Mouse (Mus musculus) midbrain, embryonic 12.5 days (tissue): ENCODE measurements around the gene Tcf7. TPM values are rescaled to one million over a fixed set of nuclear protein-coding genes. Genes with fewer than 3 reads are reported as not detected.

Experiments used
- ATAC-seq: fragments of 200-750 bp; cut with Nextera tagmentation; 2 replicates; pipeline ENCODE4 v1.8.0; 2017; ENCODE audit warnings: low read depth, moderate TSS enrichment, moderate library complexity; ENCODE audit not compliant: low FRiP score
- H3K27ac ChIP-seq: fragments of 300-500 bp; sonication (generic); replicated peaks from 2 replicates; pipeline ENCODE4 v1.5.1; 2016; ENCODE audit warnings: mild to moderate bottlenecking
- H3K27me3 ChIP-seq: fragments of 300-500 bp; sonication (generic); 2 replicates; pipeline ENCODE4 v1.6.1; 2016; ENCODE audit warnings: mild to moderate bottlenecking
- H3K36me3 ChIP-seq: fragments of 300-500 bp; sonication (generic); 2 replicates; pipeline ENCODE4 v1.6.1; 2016
- H3K4me1 ChIP-seq: fragments of 300-500 bp; sonication (generic); 2 replicates; pipeline ENCODE4 v1.6.1; 2016
- H3K4me2 ChIP-seq: fragments of 300-500 bp; sonication (generic); replicated peaks from 2 replicates; pipeline ENCODE4 v1.6.1; 2016; ENCODE audit warnings: mild to moderate bottlenecking, moderate library complexity
- H3K4me3 ChIP-seq: fragments of 300-500 bp; sonication (generic); 2 replicates; pipeline ENCODE4 v1.5.1; 2016; ENCODE audit warnings: mild to moderate bottlenecking
- H3K9ac ChIP-seq: fragments of 300-500 bp; sonication (generic); replicated peaks from 2 replicates; pipeline ENCODE4 v1.6.1; 2016; ENCODE audit warnings: mild to moderate bottlenecking, moderate library complexity
- H3K9me3 ChIP-seq: fragments of 300-500 bp; sonication (generic); 2 replicates; pipeline ENCODE4 v1.6.1; 2016; ENCODE audit warnings: mild to moderate bottlenecking
- WGBS: fragments of 180-500 bp; shearing (Covaris S2); methylation state at CpG from one replicate; pipeline ENCODE4 v1.1.7; 2016; 5-methylcytosine and 5-hydroxymethylcytosine counted together
- polyA plus RNA-seq: library from polyadenylated mRNA; unstranded; fragments of >200 nt; fragmentation: Nextera tagmentation; extraction: Ambion mirVana; gene quantifications from 2 replicates; pipeline ENCODE4 v1.2.1, GENCODE M21; 2016

Tcf7 gene
- polyA plus RNA-seq, 1 experiment from 2014 or later, result 7.8 TPM

DNA sequence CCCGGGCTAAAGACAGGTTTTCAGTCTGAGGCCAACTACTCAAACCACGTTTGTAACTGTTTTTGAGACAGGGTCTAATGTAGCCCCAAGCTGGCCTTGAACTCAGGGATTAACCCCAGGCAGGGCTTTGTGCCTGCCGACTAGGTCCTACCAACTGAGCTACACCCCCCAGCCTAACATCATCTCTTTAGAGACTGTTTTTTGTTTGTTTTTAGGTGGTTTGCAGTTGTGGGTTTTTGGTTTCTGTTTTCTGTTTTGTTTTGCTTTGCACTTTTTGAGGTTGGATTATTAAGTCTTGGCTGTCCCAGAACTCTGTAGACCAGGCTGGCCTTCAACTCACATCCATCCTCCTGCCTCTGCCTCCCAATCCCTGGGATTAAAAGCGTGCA lies 8.9 kb downstream of the Tcf7 start:
- 0 out of 2 replicates have a peak, but pooled peaks cover 3% of the 10 kb centered on the region for H3K4me1 ChIP-seq
- no peaks in the 10 kb centered on the region for H3K36me3 ChIP-seq
- no peaks in the 10 kb centered on the region for H3K27me3 ChIP-seq
- no peak overlapping the region for H3K4me2 ChIP-seq
- no peaks in the 10 kb centered on the region for H3K9me3 ChIP-seq
- no peak overlapping the region for H3K27ac ChIP-seq
- ATAC-seq, result no peak
- H3K9ac ChIP-seq, result no peak overlapping the region
- WGBS, result 79% methylated on average over 4 of the region's 4 CpGs
- no peak overlapping the region for H3K4me3 ChIP-seq

- 84% methylated on average over 11 of the region's 11 CpGs for WGBS
- 0 out of 2 replicates have a peak, but pooled peaks cover 3% of the 10 kb centered on the region for H3K4me1 ChIP-seq
- ATAC-seq, result no peak
Observed at GRCm38 (mm10) chr11:52273183-52273941, 9.5 kb downstream of the Tcf7 start.

DNA sequence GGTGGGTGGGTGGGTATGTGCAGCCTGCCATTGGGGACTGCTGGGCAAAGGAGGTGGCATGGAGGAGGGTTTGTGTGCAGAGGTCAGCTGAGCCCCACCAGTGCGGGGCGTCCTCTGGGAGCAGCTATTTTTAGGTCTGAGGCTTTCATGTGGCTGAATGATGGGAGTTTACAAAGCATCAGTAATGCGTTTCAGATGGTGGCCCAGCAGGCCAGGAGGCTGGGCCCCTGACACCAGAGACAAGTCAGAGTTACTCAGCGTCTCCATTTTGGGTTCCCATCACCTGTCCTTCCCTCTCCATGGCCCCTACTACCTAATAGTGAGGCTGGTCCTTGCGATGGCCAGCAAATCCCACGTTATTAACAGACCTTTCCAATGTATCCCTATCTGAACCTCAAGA lies 10.2 kb downstream of the Tcf7 start:
- no peak overlapping the region for H3K4me2 ChIP-seq

More at GRCm38 (mm10) chr11:52273183-52273941, 9.5 kb downstream of the Tcf7 start:
- H3K9ac ChIP-seq, result no peak overlapping the region
- H3K9me3 ChIP-seq, result no peaks in the 10 kb centered on the region
- no peak overlapping the region for H3K4me2 ChIP-seq
- H3K4me3 ChIP-seq, result no peak overlapping the region
- H3K27me3 ChIP-seq, result no peaks in the 10 kb centered on the region
- H3K27ac ChIP-seq, result no peak overlapping the region
- no peaks in the 10 kb centered on the region for H3K36me3 ChIP-seq

DNA sequence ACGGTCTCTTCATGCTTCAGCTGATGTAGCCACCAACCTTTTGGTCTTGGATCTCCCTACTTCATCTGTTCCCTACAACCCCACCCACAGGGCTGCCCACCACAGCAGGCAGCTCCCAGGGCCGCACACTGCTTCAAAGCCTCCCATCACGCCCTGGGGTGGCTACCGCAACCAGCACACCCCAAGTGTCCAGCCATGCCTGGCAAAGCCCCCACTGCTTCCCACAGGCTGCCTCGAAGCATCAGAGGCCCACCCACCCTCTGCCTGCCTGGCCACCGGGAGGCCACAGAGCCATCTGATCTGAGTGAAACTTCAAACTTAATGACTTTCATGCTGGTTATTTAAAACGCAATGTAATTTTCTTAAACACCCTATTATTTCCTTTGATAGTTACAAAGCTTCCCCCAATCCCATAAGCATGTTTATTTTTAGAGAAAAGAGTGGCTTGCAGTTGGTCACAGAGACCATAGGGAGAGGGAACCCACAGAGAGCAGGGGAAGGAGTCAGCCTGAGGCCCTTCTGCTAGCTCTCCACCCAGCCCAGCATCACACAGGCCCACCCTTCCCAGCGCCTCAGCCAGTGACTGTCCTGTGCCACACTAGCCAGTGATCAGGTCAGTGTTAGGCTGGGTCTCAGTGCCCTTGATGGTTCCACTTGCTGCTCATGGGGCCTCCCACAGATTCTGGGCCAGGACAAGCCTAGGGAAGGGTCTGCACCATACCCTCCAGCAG lies 10.9 kb downstream of the Tcf7 start:
- no peak overlapping the region for H3K27ac ChIP-seq
- no peaks in the 10 kb centered on the region for H3K9me3 ChIP-seq
- H3K36me3 ChIP-seq, result no peaks in the 10 kb centered on the region
- no peak overlapping the region for H3K4me3 ChIP-seq
- no peaks in the 10 kb centered on the region for H3K27me3 ChIP-seq
- no peak overlapping the region for H3K9ac ChIP-seq
- 79% methylated on average over 8 of the region's 8 CpGs for WGBS
- H3K4me2 ChIP-seq, result no peak overlapping the region
- no peak for ATAC-seq
- 0 out of 2 replicates have a peak, but pooled peaks cover 3% of the 10 kb centered on the region for H3K4me1 ChIP-seq

More for the DNA sequence above, 10.2 kb downstream of the Tcf7 start:
- H3K4me3 ChIP-seq, result no peak overlapping the region
- H3K36me3 ChIP-seq, result no peaks in the 10 kb centered on the region
- H3K27ac ChIP-seq, result no peak overlapping the region
- H3K27me3 ChIP-seq, result no peaks in the 10 kb centered on the region
- 76% methylated on average over 6 of the region's 6 CpGs for WGBS
- no peak for ATAC-seq
- no peak overlapping the region for H3K9ac ChIP-seq
- 0 out of 2 replicates have a peak, but pooled peaks cover 3% of the 10 kb centered on the region for H3K4me1 ChIP-seq
- H3K9me3 ChIP-seq, result no peaks in the 10 kb centered on the region

- 0 out of 2 replicates have a peak, but pooled peaks cover 3% of the 10 kb centered on the region for H3K4me1 ChIP-seq
- no peak overlapping the region for H3K4me2 ChIP-seq
- no peak overlapping the region for H3K4me3 ChIP-seq
- 86% methylated on average over 6 of the region's 6 CpGs for WGBS
- H3K9me3 ChIP-seq, result no peaks in the 10 kb centered on the region
- no peak for ATAC-seq
- H3K36me3 ChIP-seq, result no peaks in the 10 kb centered on the region
- H3K27me3 ChIP-seq, result no peaks in the 10 kb centered on the region
- H3K9ac ChIP-seq, result no peak overlapping the region
- no peak overlapping the region for H3K27ac ChIP-seq
Observed at GRCm38 (mm10) chr11:52269841-52270240, 13.0 kb downstream of the Tcf7 start.

GRCm38 (mm10) chr11:52268104-52268835 lies 14.5 kb downstream of the Tcf7 start:
- H3K4me1 ChIP-seq, result 0 out of 2 replicates have a peak, but pooled peaks cover 3% of the 10 kb centered on the region
- H3K27ac ChIP-seq, result no peak overlapping the region
- H3K9me3 ChIP-seq, result no peaks in the 10 kb centered on the region
- no peaks in the 10 kb centered on the region for H3K27me3 ChIP-seq
- H3K4me2 ChIP-seq, result no peak overlapping the region
- 63% methylated on average over 7 of the region's 7 CpGs for WGBS
- no peak overlapping the region for H3K9ac ChIP-seq
- H3K36me3 ChIP-seq, result no peaks in the 10 kb centered on the region
- ATAC-seq, result no peak
- no peak overlapping the region for H3K4me3 ChIP-seq

GRCm38 (mm10) chr11:52267271-52267670 lies 15.5 kb downstream of the Tcf7 start:
- Histone ChIP-seq H3K9ac (no peak overlapping the region), H3K4me2 (no peak overlapping the region), H3K4me3 (no peak overlapping the region), H3K27me3 (no peaks in the 10 kb centered on the region), H3K9me3 (no peaks in the 10 kb centered on the region), H3K36me3 (0 out of 2 replicates have a peak, but pooled peaks cover 3% of the 10 kb centered on the region), H3K27ac (no peak overlapping the region), H3K4me1 (0 out of 2 replicates have a peak, but pooled peaks cover 3% of the 10 kb centered on the region)
- no peak for ATAC-seq
- WGBS, result 84% methylated on average over 5 of the region's 5 CpGs

GRCm38 (mm10) chr11:52265616-52266307 lies 17.1 kb downstream of the Tcf7 start:
- H3K9ac ChIP-seq, result no peak overlapping the region
- H3K4me1 ChIP-seq, result no peaks in the 10 kb centered on the region
- no peak overlapping the region for H3K4me2 ChIP-seq
- no peaks in the 10 kb centered on the region for H3K27me3 ChIP-seq
- 81% methylated on average over 12 of the region's 12 CpGs for WGBS
- H3K36me3 ChIP-seq, result 0 out of 2 replicates have a peak, but pooled peaks cover 4% of the 10 kb centered on the region
- no peak for ATAC-seq
- no peak overlapping the region for H3K27ac ChIP-seq
- no peaks in the 10 kb centered on the region for H3K9me3 ChIP-seq
- no peak overlapping the region for H3K4me3 ChIP-seq

DNA sequence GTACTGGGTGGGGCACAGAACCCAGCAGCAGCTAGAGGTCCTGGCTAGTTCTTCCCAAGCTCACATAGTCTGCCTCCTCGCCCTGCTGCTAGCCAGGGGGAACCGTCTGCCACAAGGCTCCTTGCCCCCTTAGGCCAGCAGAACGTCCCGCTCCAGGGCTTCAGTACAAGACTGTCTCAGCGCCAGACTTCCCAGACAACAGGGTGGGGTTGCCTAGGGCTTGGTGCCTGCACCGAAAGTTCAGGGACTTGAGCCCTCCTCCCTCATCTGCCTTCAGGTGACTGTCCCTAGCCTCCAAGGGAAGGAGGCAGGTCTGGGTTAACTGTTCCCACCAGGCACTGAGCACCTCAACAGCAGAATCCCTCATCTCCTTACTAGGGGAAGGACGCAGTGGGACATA lies 17.9 kb downstream of the Tcf7 start:
- H3K9ac ChIP-seq, result no peak overlapping the region
- no peak overlapping the region for H3K4me2 ChIP-seq
- no peak for ATAC-seq
- H3K4me1 ChIP-seq, result no peaks in the 10 kb centered on the region
- 84% methylated on average over 7 of the region's 7 CpGs for WGBS
- no peak overlapping the region for H3K27ac ChIP-seq
- no peaks in the 10 kb centered on the region for H3K9me3 ChIP-seq
- 0 out of 2 replicates have a peak, but pooled peaks cover 4% of the 10 kb centered on the region for H3K36me3 ChIP-seq
- no peaks in the 10 kb centered on the region for H3K27me3 ChIP-seq
- H3K4me3 ChIP-seq, result no peak overlapping the region

GRCm38 (mm10) chr11:52262338-52262737 lies 20.5 kb downstream of the Tcf7 start:
- no peaks in the 10 kb centered on the region for H3K9me3 ChIP-seq
- WGBS, result 90% methylated on average over 11 of the region's 11 CpGs

DNA sequence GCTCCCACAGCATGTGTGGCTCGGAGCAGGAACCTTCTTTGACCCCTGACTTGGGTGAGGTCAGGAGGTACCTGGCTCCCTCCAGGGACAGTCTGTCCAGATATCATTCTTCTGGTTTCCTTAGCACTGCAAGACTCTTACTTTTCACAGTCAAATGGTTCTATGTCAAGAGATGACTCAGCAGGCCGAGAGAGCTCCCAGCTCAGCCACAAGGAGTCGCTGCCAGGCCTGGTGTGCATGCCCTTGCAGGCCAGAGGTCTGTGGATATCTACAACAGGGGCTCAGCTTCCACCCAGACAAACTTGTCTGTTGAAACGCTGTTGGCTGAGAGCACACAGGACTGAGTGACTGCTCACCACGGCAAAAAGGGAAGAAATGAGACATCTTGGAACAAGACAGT lies 20.9 kb downstream of the Tcf7 start:
- ATAC-seq, result no peak
- Histone ChIP-seq H3K4me2 (no peak overlapping the region), H3K4me1 (no peaks in the 10 kb centered on the region), H3K27me3 (no peaks in the 10 kb centered on the region), H3K4me3 (no peak overlapping the region), H3K9ac (no peak overlapping the region), H3K27ac (no peak overlapping the region), H3K36me3 (0 out of 2 replicates have a peak, but pooled peaks cover 7% of the 10 kb centered on the region), H3K9me3 (no peaks in the 10 kb centered on the region)
- WGBS, result 63% methylated on average over 5 of the region's 5 CpGs

More at GRCm38 (mm10) chr11:52262338-52262737, 20.5 kb downstream of the Tcf7 start:
- Histone ChIP-seq H3K4me2 (no peak overlapping the region), H3K4me3 (no peak overlapping the region), H3K36me3 (0 out of 2 replicates have a peak, but pooled peaks cover 7% of the 10 kb centered on the region), H3K9ac (no peak overlapping the region), H3K27me3 (no peaks in the 10 kb centered on the region), H3K27ac (no peak overlapping the region), H3K4me1 (no peaks in the 10 kb centered on the region)
- ATAC-seq, result no peak
